Mouse (Mus musculus) neural tube, embryonic 11.5 days (tissue): ENCODE measurements around the gene Sec14l1. TPM values are rescaled to one million over a fixed set of nuclear protein-coding genes. Genes with fewer than 3 reads are reported as not detected.

Experiments used
- ATAC-seq: fragments of 200-750 bp; cut with Nextera tagmentation; 2 replicates; pipeline ENCODE4 v1.8.0; 2017; ENCODE audit warnings: moderate number of reproducible peaks, mild to moderate bottlenecking, moderate TSS enrichment, moderate library complexity; ENCODE audit not compliant: insufficient read depth, low FRiP score, low TSS enrichment
- DNase-seq: peaks from one replicate; pipeline ENCODE4 v3.0.0-alpha.2; 2015; ENCODE audit warnings: low spot score
- H3K27ac ChIP-seq: fragments of 300-500 bp; sonication (generic); 2 replicates; pipeline ENCODE4 v1.5.1; 2014; ENCODE audit warnings: low read depth, mild to moderate bottlenecking, low read length
- H3K27me3 ChIP-seq: fragments of 300-500 bp; sonication (generic); 2 replicates; pipeline ENCODE4 v1.6.1; 2014; ENCODE audit warnings: mild to moderate bottlenecking, low read length, mixed read lengths; ENCODE audit not compliant: control insufficient read depth, insufficient read depth
- H3K36me3 ChIP-seq: fragments of 300-500 bp; sonication (generic); 2 replicates; pipeline ENCODE4 v1.6.1; 2014; ENCODE audit warnings: mild to moderate bottlenecking, low read length, moderate library complexity, mixed read lengths; ENCODE audit not compliant: control insufficient read depth, insufficient read depth
- H3K4me1 ChIP-seq: fragments of 300-500 bp; sonication (generic); 2 replicates; pipeline ENCODE4 v1.6.1; 2014; ENCODE audit warnings: low read length, mixed read lengths; ENCODE audit not compliant: control insufficient read depth, insufficient read depth
- H3K4me2 ChIP-seq: fragments of 300-500 bp; sonication (generic); 2 replicates; pipeline ENCODE4 v1.6.1; 2014; ENCODE audit warnings: low read depth, mild to moderate bottlenecking, moderate library complexity
- H3K4me3 ChIP-seq: fragments of 300-500 bp; sonication (generic); 2 replicates; pipeline ENCODE4 v1.5.1; 2014; ENCODE audit warnings: low read depth, low read length
- H3K9ac ChIP-seq: fragments of 300-500 bp; sonication (generic); 2 replicates; pipeline ENCODE4 v1.6.1; 2014; ENCODE audit warnings: mild to moderate bottlenecking, low read length
- H3K9me3 ChIP-seq: fragments of 300-500 bp; sonication (generic); 2 replicates; pipeline ENCODE4 v1.6.1; 2016; ENCODE audit warnings: low read length; ENCODE audit not compliant: control insufficient read depth
- WGBS: fragments of 180-500 bp; shearing (Covaris S2); extraction: QIAGEN DNeasy Blood & Tissue Kit; methylation state at CpG from one replicate; pipeline ENCODE4 v1.1.7; 2014; 5-methylcytosine and 5-hydroxymethylcytosine counted together
- polyA plus RNA-seq: library from polyadenylated mRNA; unstranded; fragments of >200 nt; fragmentation: Nextera tagmentation; extraction: Ambion mirVana; gene quantifications from 2 replicates; pipeline ENCODE4 v1.2.1, GENCODE M21; 2014

The Sec14l1 gene
- polyA plus RNA-seq, 1 experiment from 2014 or later: 44.2 TPM

GRCm38 (mm10) chr11:117136880-117137279, 21.9 kb downstream of the Sec14l1 start:
- Histone ChIP-seq H3K36me3 (0 out of 2 replicates have a peak, but pooled peaks cover 2% of the 10 kb centered on the region), H3K4me2 (no peak overlapping the region), H3K9ac (no peak overlapping the region), H3K9me3 (no peaks in the 10 kb centered on the region), H3K27me3 (no peaks in the 10 kb centered on the region), H3K27ac (no peak overlapping the region), H3K4me3 (no peak overlapping the region), H3K4me1 (0 out of 2 replicates have a peak, but pooled peaks cover 6% of the 10 kb centered on the region)
- ATAC-seq: no peak
- no peak for DNase-seq
- 95% methylated on average over 14 of the region's 14 CpGs for WGBS

DNA sequence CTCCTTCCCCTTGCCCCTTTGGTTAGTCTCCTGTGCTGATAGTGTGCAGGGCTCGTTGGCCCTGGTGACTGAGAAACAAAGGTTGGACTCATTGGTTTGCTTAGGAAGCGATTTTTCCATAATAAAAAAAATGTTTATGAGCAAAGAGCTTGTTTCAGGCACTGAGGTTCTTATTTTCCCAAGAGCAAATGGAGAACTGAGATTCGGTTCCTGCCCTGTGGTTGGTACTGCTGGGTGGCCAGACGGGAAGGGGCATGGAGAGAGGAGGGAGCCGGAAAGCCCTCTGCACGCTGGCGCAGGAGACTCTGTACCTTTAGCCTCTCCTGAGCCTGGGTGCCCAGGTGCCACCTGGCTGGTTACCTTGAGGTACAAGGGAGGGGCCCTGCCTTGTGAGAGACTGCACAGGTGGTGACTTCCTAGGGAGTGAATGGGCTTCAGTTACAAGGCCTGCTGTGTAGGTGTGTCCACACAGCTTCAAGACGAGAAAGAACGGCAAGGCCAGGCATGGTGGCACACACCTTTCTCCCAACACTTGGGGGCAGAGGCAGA, 23.3 kb downstream of the Sec14l1 start:
- WGBS: 88% methylated on average over 9 of the region's 9 CpGs
- no peak overlapping the region for H3K4me3 ChIP-seq
- no peak overlapping the region for H3K4me2 ChIP-seq
- no peak overlapping the region for H3K27ac ChIP-seq
- no peaks in the 10 kb centered on the region for H3K9me3 ChIP-seq
- DNase-seq (no peak), ATAC-seq (no peak)
- H3K36me3 ChIP-seq: 0 out of 2 replicates have a peak, but pooled peaks cover 3% of the 10 kb centered on the region
- H3K9ac ChIP-seq: no peak overlapping the region
- H3K4me1 ChIP-seq: 0 out of 2 replicates have a peak, but pooled peaks cover 6% of the 10 kb centered on the region
- no peaks in the 10 kb centered on the region for H3K27me3 ChIP-seq

DNA sequence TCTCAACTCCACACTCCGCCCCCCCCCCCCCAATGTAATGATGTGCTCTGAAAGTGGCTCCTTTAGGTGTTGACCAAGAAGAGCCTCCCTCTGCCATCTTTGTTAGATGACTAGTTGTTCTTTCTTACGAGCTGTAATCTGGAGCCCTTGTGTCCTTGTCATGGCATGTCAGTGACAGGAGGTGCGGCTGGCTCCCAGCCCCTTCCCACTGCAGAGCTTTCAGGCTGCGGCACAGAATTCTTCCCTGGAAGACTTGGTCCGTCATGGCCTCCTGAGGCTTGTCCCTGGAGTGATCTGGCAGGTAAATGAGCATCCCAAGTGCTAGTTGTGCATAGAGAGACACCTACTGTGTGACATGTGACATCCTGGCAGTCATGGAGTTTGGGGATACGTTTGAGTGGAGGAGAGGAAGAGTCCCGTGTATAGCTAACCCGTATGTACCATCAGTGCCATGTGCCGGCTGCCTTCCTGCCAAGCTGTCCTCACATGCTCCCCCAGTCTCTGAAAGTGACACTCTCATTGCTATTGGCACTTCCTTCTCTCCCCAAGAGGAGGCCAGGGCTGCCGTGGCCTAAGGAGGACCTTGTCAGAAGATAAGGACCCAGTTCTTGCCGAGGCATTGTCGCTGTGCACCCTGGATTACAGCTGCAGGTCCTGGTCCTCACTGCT, 24.0 kb downstream of the Sec14l1 start:
- H3K9ac ChIP-seq: no peak overlapping the region
- H3K27ac ChIP-seq: no peak overlapping the region
- ATAC-seq (no peak), DNase-seq (no peak)
- no peaks in the 10 kb centered on the region for H3K27me3 ChIP-seq
- 0 out of 2 replicates have a peak, but pooled peaks cover 6% of the 10 kb centered on the region for H3K4me1 ChIP-seq
- 0 out of 2 replicates have a peak, but pooled peaks cover 7% of the 10 kb centered on the region for H3K36me3 ChIP-seq
- H3K4me2 ChIP-seq: no peak overlapping the region
- no peaks in the 10 kb centered on the region for H3K9me3 ChIP-seq
- no peak overlapping the region for H3K4me3 ChIP-seq
- WGBS: 89% methylated on average over 12 of the region's 12 CpGs

- no peaks in the 10 kb centered on the region for H3K27me3 ChIP-seq
- WGBS: 96% methylated on average over 18 of the region's 18 CpGs
- peaks cover 19% of the 10 kb centered on the region for H3K36me3 ChIP-seq
- DNase-seq (no peak), ATAC-seq (no peak)
- H3K9ac ChIP-seq: no peak overlapping the region
- H3K4me2 ChIP-seq: no peak overlapping the region
- H3K4me1 ChIP-seq: no peaks in the 10 kb centered on the region
- no peak overlapping the region for H3K27ac ChIP-seq
- no peaks in the 10 kb centered on the region for H3K9me3 ChIP-seq
- no peak overlapping the region for H3K4me3 ChIP-seq
Observed at GRCm38 (mm10) chr11:117141376-117142001, 26.5 kb downstream of the Sec14l1 start.

GRCm38 (mm10) chr11:117142507-117142906, 27.5 kb downstream of the Sec14l1 start:
- H3K4me3 ChIP-seq: no peak overlapping the region
- no peak overlapping the region for H3K4me2 ChIP-seq
- H3K9ac ChIP-seq: no peak overlapping the region
- H3K27ac ChIP-seq: no peak overlapping the region
- no peaks in the 10 kb centered on the region for H3K27me3 ChIP-seq
- WGBS: 81% methylated on average over 4 of the region's 4 CpGs
- H3K4me1 ChIP-seq: no peaks in the 10 kb centered on the region
- ATAC-seq (no peak), DNase-seq (no peak)
- H3K36me3 ChIP-seq: peaks cover 24% of the 10 kb centered on the region
- H3K9me3 ChIP-seq: no peaks in the 10 kb centered on the region

DNA sequence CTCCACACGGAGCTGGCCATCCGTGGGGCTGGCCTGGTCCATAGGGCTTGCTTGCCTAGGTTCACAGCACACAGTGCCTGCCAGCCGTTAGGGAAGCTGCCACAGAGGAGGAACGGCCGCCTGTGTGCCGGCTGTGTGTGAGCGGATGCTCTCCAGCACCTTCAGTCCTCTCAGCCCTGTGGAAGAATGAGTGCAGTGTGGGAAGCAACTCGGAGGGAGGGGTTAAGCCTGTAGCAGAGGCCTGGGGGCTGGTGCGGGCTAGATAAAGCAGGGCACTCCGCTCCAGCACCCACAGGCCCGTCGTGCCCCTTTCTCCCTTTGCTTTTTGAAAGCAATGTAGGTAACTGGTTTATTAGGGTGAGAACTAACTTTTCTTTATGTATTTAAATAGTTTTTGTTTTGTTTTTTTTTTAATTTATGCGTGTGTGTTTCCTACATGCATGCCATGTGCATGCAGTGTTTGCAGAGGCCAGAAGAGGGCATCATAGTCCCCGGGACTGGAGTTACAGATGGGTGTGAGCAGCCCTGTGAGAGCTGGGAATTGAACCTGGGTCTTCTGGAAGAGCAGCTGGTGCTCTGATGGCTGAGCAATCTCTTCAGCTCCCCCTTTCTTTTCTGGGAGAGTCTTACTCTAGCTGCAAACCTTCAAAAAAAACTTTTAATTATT, 30.6 kb downstream of the Sec14l1 start:
- ATAC-seq (no peak), DNase-seq (no peak)
- Histone ChIP-seq H3K27me3 (no peaks in the 10 kb centered on the region), H3K9me3 (no peaks in the 10 kb centered on the region), H3K27ac (no peak overlapping the region), H3K36me3 (peaks cover 40% of the 10 kb centered on the region), H3K4me3 (no peak overlapping the region), H3K4me2 (no peak overlapping the region), H3K9ac (no peak overlapping the region), H3K4me1 (no peaks in the 10 kb centered on the region)
- 91% methylated on average over 14 of the region's 14 CpGs for WGBS

DNA sequence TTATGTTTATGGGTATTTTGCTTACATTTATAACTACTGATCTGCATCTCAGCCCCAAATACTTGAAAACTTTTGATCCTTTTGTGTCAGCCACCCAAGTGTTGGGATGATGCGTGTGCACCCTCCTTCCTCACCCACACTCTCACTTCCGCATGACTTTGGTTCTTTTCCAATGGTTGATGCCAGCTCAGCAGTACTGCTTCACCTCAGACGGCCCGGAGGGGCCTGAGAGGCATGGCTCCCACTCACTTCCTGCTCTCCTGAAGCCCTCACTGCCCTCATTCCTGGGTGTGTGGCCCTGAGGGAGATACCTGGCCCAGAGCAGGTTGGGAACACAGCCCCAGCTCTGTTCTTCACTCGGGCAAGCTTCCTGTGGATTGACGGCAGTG, 31.1 kb downstream of the Sec14l1 start:
- Histone ChIP-seq H3K4me2 (no peak overlapping the region), H3K9me3 (no peaks in the 10 kb centered on the region), H3K27ac (no peak overlapping the region), H3K27me3 (no peaks in the 10 kb centered on the region), H3K36me3 (peaks cover 40% of the 10 kb centered on the region), H3K9ac (no peak overlapping the region), H3K4me3 (no peak overlapping the region), H3K4me1 (no peaks in the 10 kb centered on the region)
- ATAC-seq (no peak), DNase-seq (no peak)
- 91% methylated on average over 6 of the region's 6 CpGs for WGBS

GRCm38 (mm10) chr11:117146776-117147536, 32.0 kb downstream of the Sec14l1 start:
- no peak for DNase-seq
- Histone ChIP-seq H3K9ac (no peak overlapping the region), H3K4me2 (no peak overlapping the region), H3K4me3 (no peak overlapping the region), H3K4me1 (no peaks in the 10 kb centered on the region), H3K27me3 (no peaks in the 10 kb centered on the region), H3K9me3 (no peaks in the 10 kb centered on the region), H3K36me3 (peaks cover 38% of the 10 kb centered on the region), H3K27ac (no peak overlapping the region)
- no peak for ATAC-seq
- 64% methylated on average over 24 of the region's 24 CpGs for WGBS
